Mouse (Mus musculus): Measurements from ENCODE around the gene Syne4. TPM values are rescaled to one million over a fixed set of nuclear protein-coding genes. Genes with fewer than 3 reads are reported as not detected.
A peak's percentile ranks its signal among the peaks of the same experiment; 100 is the strongest.

Syne4 gene
- total RNA-seq, 2 experiments from 2014 or later, result 8.4 to 8.7 TPM

- DNase-seq (ENCODE audit: low spot score in 2 of 2), result peak; percentile 74 to 86
- intact Hi-C loops (cut with DNase I), result no loop called here
These were observed 48.2 kb downstream of the Syne4 start, which contains the start of gene Lrfn3 for GRCm38 (mm10) chr7:30362652-30363343. TSS of gene Lrfn3 (minus strand) at chr7:30362772.

- DNase-seq (ENCODE audit: low spot score in 2 of 2), result no peak
- intact Hi-C loops (cut with DNase I), result no loop called here
These were observed 48.7 kb downstream of the Syne4 start for GRCm38 (mm10) chr7:30363344-30363738.

- DNase-seq (ENCODE audit: low spot score in 2 of 2), result no peak
These were observed 52.9 kb downstream of the Syne4 start for GRCm38 (mm10) chr7:30367466-30367865.

More at GRCm38 (mm10) chr7:30367466-30367865, 52.9 kb downstream of the Syne4 start:
- intact Hi-C loops (cut with DNase I), result no loop called here

Other genes with a start within 250 kb of the Syne4 start
- gene Zfp82, start 241.9 kb upstream of the Syne4 start, total RNA-seq (2021), result 1 to 10 TPM; 5.0 to 5.1 TPM
- not detected for gene Gm26920, start 224.4 kb upstream of the Syne4 start, total RNA-seq (2021)
- 1 to 10 TPM; 7.2 to 7.5 TPM for gene Zfp566, start 224.3 kb upstream of the Syne4 start, total RNA-seq (2021)
- 10 to 100 TPM; 64.5 to 64.6 TPM for gene Zfp260, start 220.0 kb upstream of the Syne4 start, total RNA-seq (2021)
- 10 to 100 TPM; 34.9 to 36.0 TPM for gene Zfp382, start 192.9 kb upstream of the Syne4 start, total RNA-seq (2021)
- 10 to 100 TPM; 48.5 to 49.7 TPM for gene Zfp146, start 145.1 kb upstream of the Syne4 start, total RNA-seq (2021)
- gene Cox7a1, start 130.7 kb upstream of the Syne4 start, total RNA-seq (2021), result 1 to 10 TPM; 5.5 to 6.0 TPM
- 100 to 1,000 TPM; 180 to 183 TPM for gene Capns1, start 116.0 kb upstream of the Syne4 start, total RNA-seq (2021)
- 10 to 100 TPM; 57.6 to 59.5 TPM for gene Polr2i, start 82.9 kb upstream of the Syne4 start, total RNA-seq (2021)
- gene Tbcb, start 82.5 kb upstream of the Syne4 start, total RNA-seq (2021), result 100 to 1,000 TPM; 130 to 143 TPM
- not detected for gene Ovol3, start 79.1 kb upstream of the Syne4 start, total RNA-seq (2021)
- gene Thap8, start 34.7 kb upstream of the Syne4 start, total RNA-seq (2021), result under 1 TPM in 1 of 2 experiments, not detected in 1; 0.34 TPM
- 1 to 10 TPM in 1 of 2 experiments, under 1 TPM in 1; 0.73 to 1.5 TPM for gene Wdr62, start 34.4 kb upstream of the Syne4 start, total RNA-seq (2021)
- 100 to 1,000 TPM; 467 to 489 TPM for gene Clip3, start 23.1 kb upstream of the Syne4 start, total RNA-seq (2021)
- 10 to 100 TPM; 63.6 to 64.4 TPM for gene Alkbh6, start 6.1 kb upstream of the Syne4 start, total RNA-seq (2021)
- under 1 TPM; 0.32 to 0.55 TPM for gene E130208F15Rik, start 6.9 kb downstream of the Syne4 start, total RNA-seq (2021)
- 1 to 10 TPM; 7.2 to 7.8 TPM for gene Sdhaf1, start 9.1 kb downstream of the Syne4 start, total RNA-seq (2021)
- 10 to 100 TPM; 34.0 to 35.2 TPM for gene Lrfn3, start 48.0 kb downstream of the Syne4 start, total RNA-seq (2021)
- gene Tyrobp, start 99.0 kb downstream of the Syne4 start, total RNA-seq (2021), result 10 to 100 TPM; 28.7 to 29.8 TPM
- gene Hcst, start 105.0 kb downstream of the Syne4 start, total RNA-seq (2021), result 1 to 10 TPM in 1 of 2 experiments, not detected in 1; 1.2 TPM
- 1 to 10 TPM; 2.6 to 2.7 TPM for gene Nfkbid, start 106.9 kb downstream of the Syne4 start, total RNA-seq (2021)
- gene Aplp1, start 130.7 kb downstream of the Syne4 start, total RNA-seq (2021), result 1,000 to 10,000 TPM; 1,270 to 1,289 TPM
- 10 to 100 TPM; 11.4 to 11.7 TPM for gene Kirrel2, start 142.9 kb downstream of the Syne4 start, total RNA-seq (2021)
- gene Nphs1, start 143.5 kb downstream of the Syne4 start, total RNA-seq (2021), result 1 to 10 TPM in 1 of 2 experiments, under 1 TPM in 1; 0.78 to 1.5 TPM
- gene Prodh2, start 178.8 kb downstream of the Syne4 start, total RNA-seq (2021), result not detected
- gene Arhgap33, start 220.3 kb downstream of the Syne4 start, total RNA-seq (2021), result 100 to 1,000 TPM; 190 to 213 TPM
- 1 to 10 TPM; 5.1 to 6.4 TPM for gene Hspb6, start 237.4 kb downstream of the Syne4 start, total RNA-seq (2021)
- gene Proser3, start 237.5 kb downstream of the Syne4 start, total RNA-seq (2021), result 1 to 10 TPM; 5.2 to 5.5 TPM
- gene Lin37, start 245.0 kb downstream of the Syne4 start, total RNA-seq (2021), result 10 to 100 TPM; 45.5 to 47.8 TPM
- gene U2af1l4, start 248.5 kb downstream of the Syne4 start, total RNA-seq (2021), result 10 to 100 TPM; 57.2 to 69.2 TPM
- 1 to 10 TPM; 5.7 TPM for gene Gm49396, start 248.5 kb downstream of the Syne4 start, total RNA-seq (2021)
- gene Psenen, start 248.8 kb downstream of the Syne4 start, total RNA-seq (2021), result 10 to 100 TPM; 82.7 to 90.1 TPM

Data from left cerebral cortex, postnatal 25 days (tissue).